Mouse (Mus musculus) MEL (cell line): ENCODE data around the gene Tk2.

Experiments used
- CTCF ChIP-seq, 3 experiments: IDR thresholded peaks in 2 of 3; conservative IDR thresholded peaks in 1 of 3; 2 replicates each; pipeline ENCODE4 v1.5.1; 2011 to 2012; ENCODE audit warnings: low read length in 3 of 3, low read depth in 2 of 3, mild to moderate bottlenecking in 2 of 3, improper control_type of control experiment in 1 of 3, inconsistent platforms in 1 of 3, mixed read lengths in 1 of 3, moderate library complexity in 1 of 3; ENCODE audit not compliant: control insufficient read depth in 1 of 3, insufficient read depth in 1 of 3, poor library complexity in 1 of 3, severe bottlenecking in 1 of 3
- EP300 ChIP-seq, 2 experiments: IDR thresholded peaks; 2 replicates each; pipeline ENCODE4 v1.6.1; 2011; ENCODE audit warnings: improper control_type of control experiment in 2 of 2, low read length in 2 of 2, low read depth in 1 of 2, mild to moderate bottlenecking in 1 of 2
- JUND ChIP-seq: IDR thresholded peaks from 2 replicates; pipeline ENCODE4 v1.6.1; 2011; ENCODE audit warnings: low read depth, mild to moderate bottlenecking, improper control_type of control experiment, low read length
- MAFK ChIP-seq: IDR thresholded peaks from 2 replicates; pipeline ENCODE4 v1.6.1; 2011; ENCODE audit warnings: low read depth, mild to moderate bottlenecking, low read length, improper control_type of control experiment, borderline replicate concordance
- MYB ChIP-seq: IDR thresholded peaks from 2 replicates; pipeline ENCODE4 v1.6.1; 2011; ENCODE audit warnings: mild to moderate bottlenecking, low read depth, low read length, improper control_type of control experiment
- POLR2A ChIP-seq, 2 experiments: IDR thresholded peaks; 2 replicates each; pipeline ENCODE4 v1.6.1; 2011 to 2012; ENCODE audit warnings: low read length in 2 of 2, mild to moderate bottlenecking in 2 of 2, control low read depth in 1 of 2, improper control_type of control experiment in 1 of 2, low read depth in 1 of 2, moderate library complexity in 1 of 2; ENCODE audit not compliant: control insufficient read depth in 1 of 2, insufficient read depth in 1 of 2, poor library complexity in 1 of 2
- SMC3 ChIP-seq: IDR thresholded peaks from 2 replicates; pipeline ENCODE4 v1.6.1; 2011; ENCODE audit warnings: low read depth, low read length, improper control_type of control experiment
- TAL1 ChIP-seq: IDR thresholded peaks from 2 replicates; pipeline ENCODE4 v1.6.1; 2012; ENCODE audit warnings: mild to moderate bottlenecking, inconsistent platforms, low read length, moderate library complexity, mixed read lengths
- USF1 ChIP-seq: IDR thresholded peaks from 2 replicates; pipeline ENCODE4 v1.6.1; 2014; ENCODE audit warnings: low read depth, mild to moderate bottlenecking, inconsistent platforms, low read length, improper control_type of control experiment, moderate library complexity
- ZNF384 ChIP-seq: IDR thresholded peaks from 2 replicates; pipeline ENCODE4 v1.6.1; 2012; ENCODE audit warnings: low read depth, mild to moderate bottlenecking, inconsistent platforms, low read length, improper control_type of control experiment

DNA sequence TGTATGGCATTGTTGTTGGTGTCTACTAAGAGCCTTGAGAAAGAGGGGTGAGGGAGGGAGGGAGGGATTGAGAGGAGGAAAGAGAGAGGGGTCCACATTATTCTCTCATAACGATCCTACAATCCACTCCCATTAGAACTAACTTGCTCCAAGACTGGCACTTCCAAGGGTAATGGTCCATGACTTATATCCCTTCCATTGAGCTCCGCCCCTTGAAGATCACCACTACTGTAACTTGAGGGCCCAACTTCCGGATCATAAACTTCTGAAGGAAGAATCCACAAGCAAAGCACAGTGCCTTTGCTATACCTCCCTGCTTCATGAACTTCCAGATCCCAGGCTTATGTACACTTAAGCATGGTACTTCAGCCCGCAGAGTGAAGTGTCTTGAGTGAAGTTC, 46.0 kb downstream of the Tk2 start:
- TF ChIP-seq CTCF (IDR thresholded peaks at IDR 0.05 in 2 of 3, conservative IDR thresholded peaks at IDR 0.05 in 1 of 3; ENCODE audit: control insufficient read depth in 1 of 3, insufficient read depth in 1 of 3, low read depth in 2 of 3, low read length in 3 of 3, poor library complexity in 1 of 3, severe bottlenecking in 1 of 3) (no peak), SMC3 (no peak), TAL1 (no peak), MYB (no peak), USF1 (no peak), ZNF384 (no peak), POLR2A (IDR thresholded peaks at IDR 0.05; ENCODE audit: control insufficient read depth in 1 of 2, insufficient read depth in 1 of 2, low read depth in 1 of 2, low read length in 2 of 2, poor library complexity in 1 of 2) (no peak), JUND (no peak), MAFK (no peak), EP300 (IDR thresholded peaks at IDR 0.05; ENCODE audit: low read depth in 1 of 2, low read length in 2 of 2) (no peak)
